Mouse (Mus musculus) MEL (cell line): ENCODE data around the gene Tulp4. TPM values are rescaled to one million over a fixed set of nuclear protein-coding genes. Genes with fewer than 3 reads are reported as not detected.

ENCODE experiments used
- DNase-seq: peaks from one replicate; pipeline ENCODE4 v3.0.0; 2011; ENCODE audit warnings: low read depth, low spot score
- H3K27ac ChIP-seq: 2 replicates; pipeline ENCODE4 v1.5.1; 2012; ENCODE audit warnings: low read depth, mild to moderate bottlenecking, control low read depth, low read length, moderate library complexity; ENCODE audit not compliant: control insufficient read depth
- H3K27me3 ChIP-seq, 2 experiments: fragments of 150-350 bp in 1 of 2; sonication (generic) in 1 of 2; 2 replicates each; pipeline ENCODE4 v1.6.1; 2012; ENCODE audit warnings: low read length in 2 of 2, mild to moderate bottlenecking in 2 of 2, improper control_type of control experiment in 1 of 2, moderate library complexity in 1 of 2; ENCODE audit not compliant: insufficient read depth in 2 of 2, control insufficient read depth in 1 of 2
- H3K36me3 ChIP-seq, 2 experiments: 2 replicates each; pipeline ENCODE4 v1.6.1; 2012 to 2014; ENCODE audit warnings: low read length in 2 of 2, improper control_type of control experiment in 1 of 2, inconsistent platforms in 1 of 2, mild to moderate bottlenecking in 1 of 2; ENCODE audit not compliant: insufficient read depth in 2 of 2, control insufficient read depth in 1 of 2
- H3K4me1 ChIP-seq, 2 experiments: fragments of 150-350 bp in 1 of 2; sonication (generic) in 1 of 2; 2 replicates each; pipeline ENCODE4 v1.6.1; 2012; ENCODE audit warnings: low read length in 2 of 2, improper control_type of control experiment in 1 of 2, mild to moderate bottlenecking in 1 of 2; ENCODE audit not compliant: insufficient read depth in 2 of 2, control insufficient read depth in 1 of 2
- H3K4me3 ChIP-seq, 2 experiments: fragments of 150-350 bp in 1 of 2; sonication (generic) in 1 of 2; 2 replicates each; pipeline ENCODE4 v1.5.1; 2012; ENCODE audit warnings: low read depth in 2 of 2, low read length in 2 of 2, mild to moderate bottlenecking in 2 of 2, moderate library complexity in 2 of 2, control low read depth in 1 of 2, improper control_type of control experiment in 1 of 2; ENCODE audit not compliant: control insufficient read depth in 1 of 2, insufficient read depth in 1 of 2
- H3K79me2 ChIP-seq: 2 replicates; pipeline ENCODE4 v1.6.1; 2012; ENCODE audit warnings: mild to moderate bottlenecking, low read length, moderate library complexity; ENCODE audit not compliant: control insufficient read depth, poor library complexity, insufficient read depth
- H3K9ac ChIP-seq: 2 replicates; pipeline ENCODE4 v1.6.1; 2012; ENCODE audit warnings: low read depth, mild to moderate bottlenecking, control low read depth, low read length, moderate library complexity; ENCODE audit not compliant: control insufficient read depth, poor library complexity, severe bottlenecking
- H3K9me3 ChIP-seq: fragments of 150-350 bp; sonication (generic); replicated peaks from 2 replicates; pipeline ENCODE4 v1.6.1; 2012; ENCODE audit warnings: mild to moderate bottlenecking, low read length, improper control_type of control experiment, moderate library complexity; ENCODE audit not compliant: insufficient read depth
- BHLHE40 ChIP-seq: IDR thresholded peaks from 2 replicates; pipeline ENCODE4 v1.6.1; 2012; ENCODE audit warnings: low read depth, mild to moderate bottlenecking, inconsistent platforms, low read length, improper control_type of control experiment, borderline replicate concordance
- CHD1 ChIP-seq: IDR thresholded peaks from 2 replicates; pipeline ENCODE4 v1.6.1; 2012; ENCODE audit warnings: low read depth, mild to moderate bottlenecking, inconsistent platforms, low read length, improper control_type of control experiment
- CHD2 ChIP-seq: IDR thresholded peaks from 2 replicates; pipeline ENCODE4 v1.6.1; 2011; ENCODE audit warnings: low read length, improper control_type of control experiment
- CTCF ChIP-seq, 3 experiments: IDR thresholded peaks in 2 of 3; conservative IDR thresholded peaks in 1 of 3; 2 replicates each; pipeline ENCODE4 v1.5.1; 2011 to 2012; ENCODE audit warnings: low read length in 3 of 3, low read depth in 2 of 3, mild to moderate bottlenecking in 2 of 3, improper control_type of control experiment in 1 of 3, inconsistent platforms in 1 of 3, mixed read lengths in 1 of 3, moderate library complexity in 1 of 3; ENCODE audit not compliant: control insufficient read depth in 1 of 3, insufficient read depth in 1 of 3, poor library complexity in 1 of 3, severe bottlenecking in 1 of 3
- E2F4 ChIP-seq: IDR thresholded peaks from 2 replicates; pipeline ENCODE4 v1.6.1; 2011; ENCODE audit warnings: low read depth, low read length, improper control_type of control experiment, borderline replicate concordance
- ELF1 ChIP-seq: IDR thresholded peaks from 2 replicates; pipeline ENCODE4 v1.6.1; 2014; ENCODE audit warnings: low read depth, mild to moderate bottlenecking, inconsistent platforms, low read length, improper control_type of control experiment, moderate library complexity
- EP300 ChIP-seq, 2 experiments: IDR thresholded peaks; 2 replicates each; pipeline ENCODE4 v1.6.1; 2011; ENCODE audit warnings: improper control_type of control experiment in 2 of 2, low read length in 2 of 2, low read depth in 1 of 2, mild to moderate bottlenecking in 1 of 2
- ETS1 ChIP-seq: IDR thresholded peaks from 2 replicates; pipeline ENCODE4 v1.6.1; 2012; ENCODE audit warnings: low read depth, mild to moderate bottlenecking, inconsistent platforms, low read length, improper control_type of control experiment, moderate library complexity
- GATA1 ChIP-seq: IDR thresholded peaks from 2 replicates; pipeline ENCODE4 v1.6.1; 2011; ENCODE audit warnings: low read depth, low read length, improper control_type of control experiment
- HCFC1 ChIP-seq: IDR thresholded peaks from 2 replicates; pipeline ENCODE4 v1.6.1; 2012; ENCODE audit warnings: low read depth, mild to moderate bottlenecking, inconsistent platforms, low read length, improper control_type of control experiment, moderate library complexity
- MAFK ChIP-seq: IDR thresholded peaks from 2 replicates; pipeline ENCODE4 v1.6.1; 2011; ENCODE audit warnings: low read depth, mild to moderate bottlenecking, low read length, improper control_type of control experiment, borderline replicate concordance
- MAZ ChIP-seq: IDR thresholded peaks from 2 replicates; pipeline ENCODE4 v1.6.1; 2012; ENCODE audit warnings: low read depth, mild to moderate bottlenecking, inconsistent platforms, low read length, improper control_type of control experiment
- MEF2A ChIP-seq: IDR thresholded peaks from 2 replicates; pipeline ENCODE4 v1.6.1; 2014; ENCODE audit warnings: low read depth, mild to moderate bottlenecking, inconsistent platforms, low read length, improper control_type of control experiment; ENCODE audit not compliant: poor library complexity, insufficient replicate concordance, severe bottlenecking; ENCODE audit errors: extremely low read depth
- MXI1 ChIP-seq: IDR thresholded peaks from 2 replicates; pipeline ENCODE4 v1.6.1; 2011; ENCODE audit warnings: mild to moderate bottlenecking, low read depth, low read length, improper control_type of control experiment
- MYB ChIP-seq: IDR thresholded peaks from 2 replicates; pipeline ENCODE4 v1.6.1; 2011; ENCODE audit warnings: mild to moderate bottlenecking, low read depth, low read length, improper control_type of control experiment
- MYC ChIP-seq: IDR thresholded peaks from 2 replicates; pipeline ENCODE4 v1.6.1; 2011; ENCODE audit warnings: low read depth, mild to moderate bottlenecking, low read length, improper control_type of control experiment, moderate library complexity
- NELFE ChIP-seq: IDR thresholded peaks from 2 replicates; pipeline ENCODE4 v1.6.1; 2011; ENCODE audit warnings: low read depth, low read length, improper control_type of control experiment
- POLR2A ChIP-seq, 2 experiments: IDR thresholded peaks; 2 replicates each; pipeline ENCODE4 v1.6.1; 2011 to 2012; ENCODE audit warnings: low read length in 2 of 2, mild to moderate bottlenecking in 2 of 2, control low read depth in 1 of 2, improper control_type of control experiment in 1 of 2, low read depth in 1 of 2, moderate library complexity in 1 of 2; ENCODE audit not compliant: control insufficient read depth in 1 of 2, insufficient read depth in 1 of 2, poor library complexity in 1 of 2
- POLR2AphosphoS2 ChIP-seq: IDR thresholded peaks from 2 replicates; pipeline ENCODE4 v1.6.1; 2011; ENCODE audit warnings: low read length, improper control_type of control experiment
- POLR2AphosphoS5 ChIP-seq: IDR thresholded peaks from 2 replicates; pipeline ENCODE4 v1.6.1; 2012; ENCODE audit warnings: low read depth, borderline replicate concordance, mild to moderate bottlenecking, inconsistent platforms, low read length, moderate library complexity, mixed read lengths
- RAD21 ChIP-seq: IDR thresholded peaks from 2 replicates; pipeline ENCODE4 v1.6.1; 2011; ENCODE audit warnings: mild to moderate bottlenecking, low read depth, low read length, improper control_type of control experiment
- RCOR1 ChIP-seq: IDR thresholded peaks from 2 replicates; pipeline ENCODE4 v1.6.1; 2012; ENCODE audit warnings: low read depth, mild to moderate bottlenecking, inconsistent platforms, low read length, improper control_type of control experiment
- SIN3A ChIP-seq: IDR thresholded peaks from 2 replicates; pipeline ENCODE4 v1.6.1; 2012; ENCODE audit warnings: low read length, improper control_type of control experiment, inconsistent platforms
- SMC3 ChIP-seq: IDR thresholded peaks from 2 replicates; pipeline ENCODE4 v1.6.1; 2011; ENCODE audit warnings: low read depth, low read length, improper control_type of control experiment
- TBP ChIP-seq: IDR thresholded peaks from 2 replicates; pipeline ENCODE4 v1.8.0; 2011; ENCODE audit warnings: low read depth, low read length, improper control_type of control experiment
- ZC3H11A ChIP-seq: IDR thresholded peaks from 2 replicates; pipeline ENCODE4 v1.6.1; 2012; ENCODE audit warnings: low read depth, mild to moderate bottlenecking, inconsistent platforms, low read length, improper control_type of control experiment
- ZMIZ1 ChIP-seq: IDR thresholded peaks from 2 replicates; pipeline ENCODE4 v1.6.1; 2012; ENCODE audit warnings: low read depth, mild to moderate bottlenecking, inconsistent platforms, low read length, improper control_type of control experiment, moderate library complexity
- polyA plus RNA-seq, 2 experiments: library from polyadenylated mRNA; stranded (reverse) in 1 of 2; unstranded in 1 of 2; fragments of >175 nt in 1 of 2; fragments of >200 nt in 1 of 2; gene quantifications; 2 replicates each; pipeline versions ENCODE4 v1.2.1 to v1.2.4; 2012; ENCODE audit warnings: low replicate concordance in 2 of 2, low read depth in 1 of 2; ENCODE audit not compliant: insufficient read length in 2 of 2, insufficient read depth in 1 of 2, missing spikeins in 1 of 2
- total RNA-seq: library from RNA; depleted of rRNA; stranded (reverse); fragments of 300-350 nt; gene quantifications from 2 replicates; pipeline ENCODE4 v1.2.3, GENCODE M21; 2012

The Tulp4 gene
- total and polyA plus RNA-seq, 3 experiments = 7.7 to 59.2 TPM; not detected in 1

DNA sequence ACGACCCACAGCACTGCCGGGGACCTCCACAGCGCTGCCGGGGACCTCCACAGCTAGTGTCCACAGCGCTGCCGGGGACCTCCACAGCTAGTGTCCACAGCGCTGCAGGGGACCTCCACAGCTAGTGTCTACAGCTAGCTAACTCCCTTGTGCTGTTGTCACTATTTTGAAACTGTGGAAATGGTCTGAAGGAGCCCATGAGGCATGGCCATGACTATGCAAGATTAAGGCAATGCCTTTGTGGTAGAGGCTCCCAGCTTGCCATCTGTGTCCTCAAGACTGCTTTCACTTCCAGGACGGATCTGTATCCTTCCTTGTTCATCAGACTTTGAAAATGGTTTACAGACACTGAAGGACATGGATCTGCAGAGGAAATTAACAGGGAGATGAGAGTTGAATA is 80.9 kb downstream of the Tulp4 start:
- no peak for DNase-seq
- Histone ChIP-seq H3K36me3 (peaks cover 0 to 3% of the 10 kb centered on the region in 2 experiments; a peak in 1 of 4 replicates), H3K9me3 (no peaks in the 10 kb centered on the region), H3K27ac (no peak overlapping the region), H3K4me1 (peaks cover 0 to 6% of the 10 kb centered on the region in 2 experiments; a peak in 1 of 4 replicates), H3K4me3 (no peak overlapping the region), H3K27me3 (no peaks in the 10 kb centered on the region), H3K79me2 (no peaks in the 10 kb centered on the region), H3K9ac (no peak overlapping the region)
- TF ChIP-seq ZC3H11A (no peak), E2F4 (no peak), POLR2A (IDR thresholded peaks at IDR 0.05; ENCODE audit: control insufficient read depth in 1 of 2, insufficient read depth in 1 of 2, low read depth in 1 of 2, low read length in 2 of 2, poor library complexity in 1 of 2) (no peak), MYB (no peak), POLR2AphosphoS2 (no peak), NELFE (no peak), MAZ (no peak), RAD21 (no peak), SIN3A (no peak), BHLHE40 (no peak), CHD1 (no peak), SMC3 (no peak), RCOR1 (no peak), TBP (no peak), ELF1 (no peak), CTCF (IDR thresholded peaks at IDR 0.05 in 2 of 3, conservative IDR thresholded peaks at IDR 0.05 in 1 of 3; ENCODE audit: control insufficient read depth in 1 of 3, insufficient read depth in 1 of 3, low read depth in 2 of 3, low read length in 3 of 3, poor library complexity in 1 of 3, severe bottlenecking in 1 of 3) (no peak), EP300 (IDR thresholded peaks at IDR 0.05; ENCODE audit: low read depth in 1 of 2, low read length in 2 of 2) (no peak), HCFC1 (no peak), CHD2 (no peak)

DNA sequence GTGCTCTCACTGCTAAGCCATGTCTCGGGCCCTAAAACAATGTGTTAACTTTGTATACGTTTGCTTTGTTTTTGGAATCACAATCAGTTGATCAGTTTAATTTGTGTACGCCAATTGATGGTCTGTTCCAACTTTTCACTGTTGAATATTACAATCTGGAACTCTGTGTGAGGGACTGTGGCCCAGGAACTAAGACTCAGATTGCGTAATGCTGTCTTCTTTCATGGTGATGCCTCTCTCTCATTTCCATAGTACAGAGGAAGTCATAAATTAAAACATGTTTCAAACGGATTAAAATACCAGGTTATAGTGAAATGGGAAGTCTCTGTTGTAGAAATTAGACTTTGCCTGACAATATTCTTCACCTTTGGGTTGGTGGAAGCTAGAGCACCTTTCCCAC is 83.0 kb downstream of the Tulp4 start:
- no peaks in the 10 kb centered on the region for H3K27me3 ChIP-seq
- H3K9me3 ChIP-seq = no peaks in the 10 kb centered on the region
- TF ChIP-seq TBP (no peak), NELFE (no peak), GATA1 (no peak), POLR2AphosphoS2 (no peak), CHD1 (no peak), MAFK (no peak), CHD2 (no peak), MXI1 (no peak), E2F4 (no peak), MAZ (no peak), RAD21 (no peak), RCOR1 (no peak), POLR2A (IDR thresholded peaks at IDR 0.05; ENCODE audit: control insufficient read depth in 1 of 2, insufficient read depth in 1 of 2, low read depth in 1 of 2, low read length in 2 of 2, poor library complexity in 1 of 2) (no peak), MYC (no peak), MEF2A (no peak), ETS1 (no peak), BHLHE40 (no peak), ZMIZ1 (no peak), EP300 (IDR thresholded peaks at IDR 0.05; ENCODE audit: low read depth in 1 of 2, low read length in 2 of 2) (no peak), POLR2AphosphoS5 (no peak)
- H3K36me3 ChIP-seq = peaks cover 0 to 3% of the 10 kb centered on the region in 2 experiments; a peak in 1 of 4 replicates
- no peak overlapping the region for H3K9ac ChIP-seq
- H3K79me2 ChIP-seq = no peaks in the 10 kb centered on the region
- H3K4me1 ChIP-seq = peaks cover 0 to 6% of the 10 kb centered on the region in 2 experiments; a peak in 1 of 4 replicates
- no peak for DNase-seq
- H3K4me3 ChIP-seq = no peak overlapping the region
- no peak overlapping the region for H3K27ac ChIP-seq
